Mouse (Mus musculus): ENCODE measurements around the gene Galntl6. TPM values are rescaled to one million over a fixed set of nuclear protein-coding genes. Genes with fewer than 3 reads are reported as not detected.
A peak's percentile ranks its signal among the peaks of the same experiment; 100 is the strongest.

The Galntl6 gene
- 0.21 and 0.28 TPM in 2 replicates for polyA plus RNA-seq (2015; fragmentation: Nextera tagmentation; extraction: Ambion mirVana)

- H3K4me2 ChIP-seq: peak within 1 kb of the TSS; percentile 96
- no peak within 1 kb of the TSS for H3K9ac ChIP-seq
- H3K27me3 ChIP-seq: peaks cover 22% of the 10 kb centered on the region
- H3K27ac ChIP-seq: no peak within 1 kb of the TSS
- no peaks in the 10 kb centered on the region for H3K9me3 ChIP-seq
- peaks cover 12% of the 10 kb centered on the region; the same call in 1 of the 2 replicates for H3K4me1 ChIP-seq
- peak within 1 kb of the TSS; percentile 49 for H3K4me3 ChIP-seq
- peak; percentile 52 for ATAC-seq (ENCODE audit: borderline replicate concordance, extremely low read depth, low FRiP score, low TSS enrichment)
- no peaks in the 10 kb centered on the region for H3K36me3 ChIP-seq
- 1% methylated on average over 36 of the region's 37 CpGs for WGBS
Observed at GRCm38 (mm10) chr8:58912196-58912839, at the start of gene Galntl6. Gene Galntl6, minus strand, starts transcription at chr8:58912640.

- Histone ChIP-seq H3K9me3 (no peaks in the 10 kb centered on the region), H3K9ac (no peak overlapping the region), H3K4me1 (no peaks in the 10 kb centered on the region), H3K4me3 (no peak overlapping the region), H3K36me3 (no peaks in the 10 kb centered on the region), H3K4me2 (no peak overlapping the region), H3K27me3 (no peaks in the 10 kb centered on the region), H3K27ac (no peak overlapping the region)
- WGBS: 79% methylated on average over 5 of the region's 5 CpGs
- ATAC-seq (ENCODE audit: borderline replicate concordance, extremely low read depth, low FRiP score, low TSS enrichment): no peak
Observed at GRCm38 (mm10) chr8:58957195-58957739, 44.8 kb upstream of the Galntl6 start.

GRCm38 (mm10) chr8:58943773-58944172 lies 31.3 kb upstream of the Galntl6 start:
- no peak for ATAC-seq (ENCODE audit: borderline replicate concordance, extremely low read depth, low FRiP score, low TSS enrichment)
- no peaks in the 10 kb centered on the region for H3K36me3 ChIP-seq
- 74% methylated on average over 4 of the region's 4 CpGs for WGBS
- H3K4me2 ChIP-seq: no peak overlapping the region
- H3K27me3 ChIP-seq: no peaks in the 10 kb centered on the region
- no peaks in the 10 kb centered on the region for H3K9me3 ChIP-seq
- H3K4me1 ChIP-seq: no peaks in the 10 kb centered on the region
- no peak overlapping the region for H3K4me3 ChIP-seq
- H3K27ac ChIP-seq: no peak overlapping the region
- no peak overlapping the region for H3K9ac ChIP-seq

GRCm38 (mm10) chr8:58931066-58931465 lies 18.6 kb upstream of the Galntl6 start:
- H3K27me3 ChIP-seq: no peaks in the 10 kb centered on the region
- no peaks in the 10 kb centered on the region for H3K36me3 ChIP-seq
- H3K4me3 ChIP-seq: no peak overlapping the region
- H3K9me3 ChIP-seq: no peaks in the 10 kb centered on the region
- no peak overlapping the region for H3K9ac ChIP-seq
- H3K4me2 ChIP-seq: no peak overlapping the region
- H3K27ac ChIP-seq: no peak overlapping the region
- ATAC-seq (ENCODE audit: borderline replicate concordance, extremely low read depth, low FRiP score, low TSS enrichment): no peak
- 68% methylated on average over 1 of the region's 1 CpGs for WGBS
- H3K4me1 ChIP-seq: no peaks in the 10 kb centered on the region

GRCm38 (mm10) chr8:58915142-58915541 lies 2.7 kb upstream of the Galntl6 start:
- 49% methylated on average over 2 of the region's 2 CpGs for WGBS
- ATAC-seq (ENCODE audit: borderline replicate concordance, extremely low read depth, low FRiP score, low TSS enrichment): no peak
- Histone ChIP-seq H3K27ac (no peak overlapping the region), H3K4me2 (no peak overlapping the region), H3K36me3 (no peaks in the 10 kb centered on the region), H3K4me1 (peaks cover 12% of the 10 kb centered on the region; the same call in 1 of the 2 replicates), H3K9ac (no peak overlapping the region), H3K27me3 (peaks cover 22% of the 10 kb centered on the region), H3K4me3 (no peak overlapping the region), H3K9me3 (no peaks in the 10 kb centered on the region)

- no peak for ATAC-seq (ENCODE audit: borderline replicate concordance, extremely low read depth, low FRiP score, low TSS enrichment)
- no peak overlapping the region for H3K4me3 ChIP-seq
- H3K27ac ChIP-seq: no peak overlapping the region
- H3K9me3 ChIP-seq: no peaks in the 10 kb centered on the region
- peaks cover 22% of the 10 kb centered on the region for H3K27me3 ChIP-seq
- no peak overlapping the region for H3K9ac ChIP-seq
- 48% methylated on average over 3 of the region's 3 CpGs for WGBS
- peaks cover 12% of the 10 kb centered on the region; the same call in 1 of the 2 replicates for H3K4me1 ChIP-seq
- H3K36me3 ChIP-seq: no peaks in the 10 kb centered on the region
- no peak overlapping the region for H3K4me2 ChIP-seq
Observed at GRCm38 (mm10) chr8:58913640-58913968, 1.2 kb upstream of the Galntl6 start.

GRCm38 (mm10) chr8:58912840-58913639 lies 600 bp upstream of the Galntl6 start:
- peaks cover 12% of the 10 kb centered on the region; the same call in 1 of the 2 replicates for H3K4me1 ChIP-seq
- no peaks in the 10 kb centered on the region for H3K9me3 ChIP-seq
- peak overlapping the region; percentile 49 for H3K4me3 ChIP-seq
- WGBS: 4% methylated on average over 30 of the region's 30 CpGs
- H3K4me2 ChIP-seq: peak overlapping the region; percentile 96
- peak; percentile 52; the same call in 1 of the 2 replicates for ATAC-seq (ENCODE audit: borderline replicate concordance, extremely low read depth, low FRiP score, low TSS enrichment)
- H3K9ac ChIP-seq: no peak overlapping the region
- peaks cover 22% of the 10 kb centered on the region for H3K27me3 ChIP-seq
- H3K27ac ChIP-seq: no peak overlapping the region
- H3K36me3 ChIP-seq: no peaks in the 10 kb centered on the region

- H3K9ac ChIP-seq: no peak within 1 kb of the TSS
- H3K4me3 ChIP-seq: peak within 1 kb of the TSS; percentile 49
- H3K36me3 ChIP-seq: no peaks in the 10 kb centered on the region
- H3K4me2 ChIP-seq: peak within 1 kb of the TSS; percentile 96
- H3K27me3 ChIP-seq: peaks cover 22% of the 10 kb centered on the region
- 4% methylated on average over 14 of the region's 14 CpGs for WGBS
- H3K27ac ChIP-seq: no peak within 1 kb of the TSS
- ATAC-seq (ENCODE audit: borderline replicate concordance, extremely low read depth, low FRiP score, low TSS enrichment): no peak
- no peaks in the 10 kb centered on the region for H3K9me3 ChIP-seq
- H3K4me1 ChIP-seq: peaks cover 12% of the 10 kb centered on the region; the same call in 1 of the 2 replicates
Observed at GRCm38 (mm10) chr8:58911677-58912076, 763 bp downstream of the Galntl6 start, which contains the start of gene BC030500. Gene BC030500, plus strand, starts transcription at chr8:58911755.

- Histone ChIP-seq H3K27ac (no peak overlapping the region), H3K9ac (no peak overlapping the region), H3K27me3 (no peaks in the 10 kb centered on the region), H3K4me1 (no peaks in the 10 kb centered on the region), H3K9me3 (no peaks in the 10 kb centered on the region), H3K4me3 (no peak overlapping the region), H3K36me3 (no peaks in the 10 kb centered on the region), H3K4me2 (no peak overlapping the region)
- no peak for ATAC-seq (ENCODE audit: borderline replicate concordance, extremely low read depth, low FRiP score, low TSS enrichment)
- WGBS: 40% methylated on average over 2 of the region's 2 CpGs
Observed at GRCm38 (mm10) chr8:58904465-58904864, 8.0 kb downstream of the Galntl6 start.

- Histone ChIP-seq H3K4me1 (no peaks in the 10 kb centered on the region), H3K4me3 (no peak overlapping the region), H3K36me3 (no peaks in the 10 kb centered on the region), H3K4me2 (no peak overlapping the region), H3K9me3 (no peaks in the 10 kb centered on the region), H3K27me3 (no peaks in the 10 kb centered on the region), H3K27ac (no peak overlapping the region), H3K9ac (no peak overlapping the region)
- ATAC-seq (ENCODE audit: borderline replicate concordance, extremely low read depth, low FRiP score, low TSS enrichment): no peak
- WGBS: 42% methylated on average over 6 of the region's 6 CpGs
Observed at GRCm38 (mm10) chr8:58895960-58896359, 16.5 kb downstream of the Galntl6 start.

GRCm38 (mm10) chr8:58890591-58890990 lies 21.8 kb downstream of the Galntl6 start:
- Histone ChIP-seq H3K4me1 (no peaks in the 10 kb centered on the region), H3K36me3 (no peaks in the 10 kb centered on the region), H3K9ac (no peak overlapping the region), H3K4me3 (no peak overlapping the region), H3K4me2 (no peak overlapping the region), H3K27me3 (no peaks in the 10 kb centered on the region), H3K27ac (no peak overlapping the region), H3K9me3 (no peaks in the 10 kb centered on the region)
- WGBS: 86% methylated on average over 3 of the region's 3 CpGs
- no peak for ATAC-seq (ENCODE audit: borderline replicate concordance, extremely low read depth, low FRiP score, low TSS enrichment)

GRCm38 (mm10) chr8:58886405-58886804 lies 26.0 kb downstream of the Galntl6 start:
- no peak overlapping the region for H3K9ac ChIP-seq
- no peaks in the 10 kb centered on the region for H3K4me1 ChIP-seq
- WGBS: 6% methylated on average over 1 of the region's 1 CpGs
- no peak overlapping the region for H3K27ac ChIP-seq
- H3K27me3 ChIP-seq: no peaks in the 10 kb centered on the region
- no peak for ATAC-seq (ENCODE audit: borderline replicate concordance, extremely low read depth, low FRiP score, low TSS enrichment)
- H3K4me2 ChIP-seq: no peak overlapping the region
- H3K36me3 ChIP-seq: no peaks in the 10 kb centered on the region
- H3K9me3 ChIP-seq: no peaks in the 10 kb centered on the region
- H3K4me3 ChIP-seq: no peak overlapping the region
